In genomic region chr7:144022682-144023081, GRCm38 (mm10) we compare ENCODE assay signal across 17 mouse cellular contexts. TPM values are rescaled to one million over a fixed set of nuclear protein-coding genes. Genes with fewer than 3 reads are reported as not detected.
DNase-seq lines count a peak whose midpoint lies in the region; ATAC-seq and TF ChIP-seq lines count a peak whose summit lies in the region.
"Had no signal": no experiment of that assay in that cellular context is flagged by ENCODE, and none has a peak within 500 bp of the region (broad histone marks: within the 10 kb centered on the region; RNA-seq: fewer than 3 reads in every experiment).

No protein-coding gene starts in this region.

- peak overlapping the region; percentile 70 for H3K27ac ChIP-seq in kidney, postnatal 0 days
- H3K27ac ChIP-seq in liver, embryonic 11.5 days (ENCODE audit: low read depth, low read length): 0 out of 2 replicates have a peak overlapping the region, but pooled peaks have one; percentile 16
- H3K27ac ChIP-seq in stomach, embryonic 16.5 days (ENCODE audit: low read length): peak overlapping the region; percentile 29
- H3K27ac ChIP-seq: hindbrain, postnatal 0 days; midbrain, embryonic 12.5 days had no signal

- TF ChIP-seq CTCF in kidney, postnatal 0 days (IDR thresholded peaks at IDR 0.05; ENCODE audit: low read depth): no peak

- H3K4me1 ChIP-seq in kidney, postnatal 0 days (replicated peaks; ENCODE audit: insufficient read depth, low read length): no peaks in the 10 kb centered on the region
- peaks cover 4% of the 10 kb centered on the region; the same call in 1 of the 2 replicates for H3K4me1 ChIP-seq in liver, embryonic 11.5 days (replicated peaks; ENCODE audit: control insufficient read depth, insufficient read depth, low read length)
- no peaks in the 10 kb centered on the region for H3K4me1 ChIP-seq in stomach, embryonic 16.5 days (ENCODE audit: control insufficient read depth, insufficient read depth, low read length)
- H3K4me1 ChIP-seq: midbrain, embryonic 12.5 days had no signal

- H3K4me3 ChIP-seq in kidney, postnatal 0 days (replicated peaks; ENCODE audit: low read depth, low read length): no peak overlapping the region
- H3K4me3 ChIP-seq in liver, embryonic 11.5 days (ENCODE audit: low read depth, low read length): no peak overlapping the region
- H3K4me3 ChIP-seq in stomach, embryonic 16.5 days (replicated peaks; ENCODE audit: low read length): no peak overlapping the region
- H3K4me3 ChIP-seq: midbrain, embryonic 12.5 days had no signal

- peak; percentile 73 for ATAC-seq in kidney, postnatal 0 days (replicated peaks; ENCODE audit: low FRiP score, low read depth)
- no peak for ATAC-seq in liver, embryonic 11.5 days (replicated peaks; ENCODE audit: low FRiP score)
- peak; percentile 72; the same call in 1 of the 2 replicates for ATAC-seq in stomach, embryonic 16.5 days (ENCODE audit: insufficient read depth, low FRiP score)
- ATAC-seq: hindbrain, postnatal 0 days had no signal

- WGBS in kidney, postnatal 0 days: 27% methylated on average over 5 of the region's 5 CpGs
- 30% methylated on average over 5 of the region's 5 CpGs for WGBS in liver, embryonic 11.5 days
- WGBS in stomach, embryonic 16.5 days: 17% methylated on average over 5 of the region's 5 CpGs

- H3K9ac ChIP-seq in kidney, postnatal 0 days (ENCODE audit: low read depth, low read length): no peak overlapping the region
- no peak overlapping the region for H3K9ac ChIP-seq in liver, embryonic 11.5 days (ENCODE audit: low read depth, low read length)
- no peak overlapping the region for H3K9ac ChIP-seq in stomach, embryonic 16.5 days (ENCODE audit: low read length)
- H3K9ac ChIP-seq: midbrain, embryonic 12.5 days had no signal

- no peaks in the 10 kb centered on the region for H3K27me3 ChIP-seq in kidney, postnatal 0 days (ENCODE audit: insufficient read depth, low read length)
- H3K27me3 ChIP-seq in liver, embryonic 11.5 days (replicated peaks; ENCODE audit: control insufficient read depth, insufficient read depth, low read length): no peaks in the 10 kb centered on the region
- no peaks in the 10 kb centered on the region for H3K27me3 ChIP-seq in stomach, embryonic 16.5 days (ENCODE audit: control insufficient read depth, insufficient read depth, low read length)
- H3K27me3 ChIP-seq: midbrain, embryonic 12.5 days had no signal

- no peaks in the 10 kb centered on the region for H3K9me3 ChIP-seq in kidney, postnatal 0 days (replicated peaks; ENCODE audit: low read length)
- no peaks in the 10 kb centered on the region for H3K9me3 ChIP-seq in liver, embryonic 11.5 days (ENCODE audit: control insufficient read depth, low read length)
- no peaks in the 10 kb centered on the region for H3K9me3 ChIP-seq in stomach, embryonic 16.5 days (replicated peaks; ENCODE audit: control insufficient read depth, low read length)
- H3K9me3 ChIP-seq: G1E; midbrain, embryonic 12.5 days had no signal

- H3K4me2 ChIP-seq in kidney, postnatal 0 days (ENCODE audit: low read length): no peak overlapping the region
- no peak overlapping the region for H3K4me2 ChIP-seq in liver, embryonic 11.5 days
- no peak overlapping the region for H3K4me2 ChIP-seq in stomach, embryonic 16.5 days (ENCODE audit: low read depth, low read length)
- H3K4me2 ChIP-seq: heart, embryonic 11.5 days; midbrain, embryonic 12.5 days had no signal

- DNase-seq in kidney, adult 18-20 months: peak; percentile 88
- peak; percentile 19 for DNase-seq in kidney, postnatal 0 days (ENCODE audit: low spot score)
- DNase-seq in liver, embryonic 11.5 days (ENCODE audit: low spot score): no peak
- no peak for DNase-seq in testis, postnatal 10 days (ENCODE audit: low spot score)
- no peak for DNase-seq in natural killer cell, adult 2 months (ENCODE audit: low spot score in 2 of 2)
- DNase-seq in spleen, adult 18-20 months: no peak
- DNase-seq: adrenal gland, postnatal 10 days; cerebellum, adult 9-11 months; gastrocnemius, postnatal 25 days; lung, adult 18-20 months; lung, postnatal 36 days; thymus, adult 18-20 months had no signal

- H3K36me3 ChIP-seq in kidney, postnatal 0 days (ENCODE audit: insufficient read depth, low read length): no peaks in the 10 kb centered on the region
- no peaks in the 10 kb centered on the region for H3K36me3 ChIP-seq in liver, embryonic 11.5 days (ENCODE audit: control insufficient read depth, insufficient read depth, low read length)
- no peaks in the 10 kb centered on the region for H3K36me3 ChIP-seq in stomach, embryonic 16.5 days (ENCODE audit: control insufficient read depth, insufficient read depth, low read length)
- H3K36me3 ChIP-seq: G1E; midbrain, embryonic 12.5 days had no signal

RNA-seq across cellular contexts. Expression of gene Shank2, which starts 21.0 kb away (rescaled TPM):
- polyA plus RNA-seq in kidney, postnatal 0 days (2015; fragmentation: Nextera tagmentation; extraction: Ambion mirVana): 2.6 and 3.0 TPM in 2 replicates
- polyA plus RNA-seq in liver, embryonic 11.5 days (2014; fragmentation: Nextera tagmentation; extraction: Ambion mirVana): 0.90 and 1.0 TPM in 2 replicates
- polyA plus RNA-seq in stomach, embryonic 16.5 days (2015; fragmentation: Nextera tagmentation; extraction: Ambion mirVana): 1.1 and 1.6 TPM in 2 replicates
- polyA plus RNA-seq: G1E had no signal

Comparison
In these comparisons a context has a peak if more than half of its experiments do, and no peak if none do; other contexts are left out.
1. DNase-seq: peak in kidney, adult 18-20 months (single experiment) and kidney, postnatal 0 days (single experiment); none in liver, embryonic 11.5 days (single experiment), testis, postnatal 10 days (single experiment), natural killer cell, adult 2 months (0 of 2) and spleen, adult 18-20 months (0 of 2).
2. H3K27ac ChIP-seq: peak in every context shown above with its lines; median percentile 70 in kidney, postnatal 0 days; 29 in stomach, embryonic 16.5 days; 16 in liver, embryonic 11.5 days.